Mouse (Mus musculus): ENCODE data around the gene Gdi1.

Gdi1 gene

GRCm38 (mm10) chrX:74304867-74305700 is at the start of gene Gdi1:
TSS of gene Gdi1 (plus strand) at chrX:74304998.
- no peak for DNase-seq (ENCODE audit: extremely low spot score, low read depth, low spot score)

- DNase-seq (ENCODE audit: extremely low spot score, low read depth, low spot score): no peak
Measured at GRCm38 (mm10) chrX:74257746-74258145, 47.1 kb upstream of the Gdi1 start.

GRCm38 (mm10) chrX:74269736-74270061 is 35.1 kb upstream of the Gdi1 start:
- no peak for DNase-seq (ENCODE audit: extremely low spot score, low read depth, low spot score)

DNA sequence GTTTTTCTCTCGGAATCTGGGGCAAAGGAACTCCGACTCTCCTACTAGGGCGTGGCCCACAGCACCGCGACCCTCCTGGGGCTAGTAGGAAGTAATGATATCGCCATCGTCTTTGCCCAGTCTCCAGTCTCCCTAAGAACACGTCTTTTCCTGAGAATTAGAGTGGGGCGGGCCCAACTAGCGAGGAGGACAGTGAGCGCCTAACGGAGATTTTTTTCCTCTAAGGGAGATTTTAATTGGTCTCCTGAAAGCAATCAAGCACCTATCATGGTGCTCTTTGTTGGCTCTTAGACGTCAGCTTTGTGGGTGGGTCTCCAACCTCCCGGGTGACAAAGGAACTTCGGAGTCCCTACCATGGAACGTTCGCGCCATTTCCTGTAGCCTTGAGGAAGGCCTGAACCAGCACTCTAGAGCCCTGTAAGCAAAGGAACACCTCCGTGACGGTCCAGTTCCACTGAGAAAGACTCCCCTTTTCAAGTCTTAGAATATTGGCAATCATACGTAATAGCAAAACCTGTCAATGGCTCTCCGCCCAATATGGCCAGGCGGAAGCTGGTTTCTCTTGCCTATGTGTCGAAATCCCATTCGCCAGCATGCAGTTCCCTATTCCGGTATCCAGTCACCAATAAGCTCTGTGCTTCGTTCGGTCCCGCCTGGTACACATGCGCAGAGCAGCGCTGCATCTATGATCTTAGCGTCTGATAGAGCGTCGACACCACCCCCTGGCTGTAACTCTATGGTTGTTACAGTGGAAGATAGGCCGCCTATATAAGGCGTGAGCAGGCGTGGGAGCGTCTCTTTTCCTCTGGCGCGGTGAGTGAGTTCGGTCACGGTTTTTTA is 34.5 kb upstream of the Gdi1 start, which contains the start of gene Rpl10:
Rpl10 (plus strand) TSS at position 751 of the 840 bp plus-strand sequence.
- DNase-seq (ENCODE audit: extremely low spot score, low read depth, low spot score): peak; percentile 96

GRCm38 (mm10) chrX:74270902-74271551 is 33.8 kb upstream of the Gdi1 start:
- no peak for DNase-seq (ENCODE audit: extremely low spot score, low read depth, low spot score)

- DNase-seq (ENCODE audit: extremely low spot score, low read depth, low spot score): no peak
Measured at GRCm38 (mm10) chrX:74273422-74274322, 31.1 kb upstream of the Gdi1 start.

GRCm38 (mm10) chrX:74277916-74278315 is 26.9 kb upstream of the Gdi1 start:
- no peak for DNase-seq (ENCODE audit: extremely low spot score, low read depth, low spot score)

DNA sequence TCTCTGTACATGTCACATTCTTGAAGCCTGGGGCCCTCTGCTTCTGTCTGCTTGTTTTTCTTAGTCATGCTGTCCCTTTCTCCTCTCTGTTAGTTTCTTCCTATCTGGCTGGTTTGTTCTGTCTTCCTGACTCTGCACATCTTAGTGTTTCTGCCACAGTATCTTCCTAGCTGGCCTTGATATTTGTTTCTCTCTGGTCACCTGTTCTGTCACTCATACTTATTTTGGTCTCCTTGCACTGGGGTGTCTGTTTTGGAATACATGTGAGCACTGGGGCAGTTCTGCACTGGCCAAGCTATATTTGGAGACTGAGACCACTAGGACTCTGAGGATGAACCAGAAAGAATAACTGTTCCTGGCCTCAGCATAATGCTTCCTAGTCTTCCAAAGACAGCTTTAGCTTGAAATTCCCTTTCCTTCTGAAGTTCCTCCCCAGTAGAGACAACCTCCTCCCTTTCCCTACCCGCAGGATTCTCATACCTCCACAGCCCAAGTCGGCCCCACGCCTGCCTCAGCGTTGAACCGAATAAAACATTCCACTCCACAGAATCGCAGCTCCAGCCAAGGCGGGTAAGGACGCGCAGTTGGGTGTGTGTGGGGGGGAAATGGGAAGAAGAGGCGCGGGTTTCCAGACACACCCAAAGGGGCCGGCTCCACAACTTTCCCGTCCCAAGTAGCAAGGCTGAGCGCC is 23.6 kb upstream of the Gdi1 start:
- no peak for DNase-seq (ENCODE audit: extremely low spot score, low read depth, low spot score)

DNA sequence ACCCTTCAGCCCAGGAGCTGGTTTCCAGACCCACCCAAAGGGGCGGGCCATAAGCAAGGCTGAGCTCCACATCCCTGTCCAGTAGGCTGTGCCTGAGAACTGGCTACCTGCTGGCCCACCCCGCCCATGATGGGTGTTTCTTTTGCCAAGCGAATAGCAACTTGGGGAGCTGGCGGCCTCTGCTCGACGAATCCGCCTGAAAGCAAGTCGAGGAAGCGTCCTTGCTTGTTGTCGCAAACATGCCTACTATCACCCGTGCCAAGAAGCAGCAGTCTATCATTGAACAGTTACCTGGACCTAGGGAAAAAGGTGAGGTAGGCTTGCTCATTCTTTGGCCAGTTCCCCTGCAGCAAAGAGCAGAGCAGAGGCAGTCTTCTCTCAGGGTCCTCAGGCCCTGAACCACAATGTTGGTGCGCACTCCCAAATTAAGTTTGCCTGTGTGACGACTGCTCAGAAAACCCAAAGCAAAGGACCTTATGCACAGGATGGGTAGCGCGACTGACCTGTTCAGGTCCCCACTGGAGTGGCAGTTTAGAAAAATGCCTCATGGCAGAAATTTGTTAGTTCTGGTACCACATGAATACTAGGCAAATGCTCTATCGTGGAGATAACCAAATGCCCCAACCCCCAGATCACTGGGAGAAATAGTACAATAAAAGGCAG is 22.9 kb upstream of the Gdi1 start, which contains the start of the genes Taz and Dnase1l1:
Taz (plus strand) TSS at position 181 of the 663 bp plus-strand sequence.
Dnase1l1 (minus strand) TSS at position 606 of the 663 bp plus-strand sequence.
- DNase-seq (ENCODE audit: extremely low spot score, low read depth, low spot score): no peak

GRCm38 (mm10) chrX:74282395-74283091 is 22.3 kb upstream of the Gdi1 start:
- DNase-seq (ENCODE audit: extremely low spot score, low read depth, low spot score): no peak

DNA sequence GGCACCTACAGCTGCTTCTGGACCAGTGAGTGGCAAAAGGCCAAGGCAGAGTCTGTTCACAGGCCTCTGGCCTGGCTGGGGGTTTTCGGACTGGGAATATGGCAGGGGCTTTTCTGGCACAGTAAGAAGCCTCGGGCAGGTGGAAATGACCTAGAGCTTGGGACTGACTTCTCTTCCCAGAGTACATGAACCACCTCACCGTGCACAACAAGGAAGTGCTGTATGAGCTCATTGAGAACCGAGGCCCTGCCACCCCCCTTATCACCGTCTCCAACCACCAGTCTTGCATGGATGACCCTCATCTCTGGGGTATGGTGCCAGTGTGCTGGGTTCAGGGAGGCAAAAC is 21.7 kb upstream of the Gdi1 start:
- DNase-seq (ENCODE audit: extremely low spot score, low read depth, low spot score): no peak

GRCm38 (mm10) chrX:74293431-74293830 is 11.4 kb upstream of the Gdi1 start:
- DNase-seq (ENCODE audit: extremely low spot score, low read depth, low spot score): no peak

- DNase-seq (ENCODE audit: extremely low spot score, low read depth, low spot score): no peak
Measured at GRCm38 (mm10) chrX:74296538-74297448, 8.0 kb upstream of the Gdi1 start, which contains the start of gene Atp6ap1. TSS of gene Atp6ap1 (plus strand) at chrX:74297097.

DNA sequence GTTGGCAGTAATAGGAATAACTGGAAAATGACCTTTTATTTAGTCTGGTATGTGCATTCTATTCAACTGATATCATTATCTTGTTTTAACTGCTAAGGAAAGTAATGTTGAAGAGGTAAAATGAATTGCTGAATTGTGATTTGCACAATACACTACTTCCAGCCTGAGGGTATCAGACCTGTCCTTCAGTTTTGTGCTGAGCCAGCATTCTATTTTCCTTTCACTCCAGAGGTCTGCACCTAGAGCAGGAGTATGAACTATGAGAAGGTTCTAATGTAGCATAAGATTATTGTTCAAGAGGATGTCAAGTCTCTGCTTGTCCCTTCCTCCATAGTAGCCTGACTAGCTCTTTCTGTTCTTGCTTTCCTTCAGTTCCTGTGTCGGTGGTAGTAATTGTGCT is 6.5 kb upstream of the Gdi1 start:
- DNase-seq (ENCODE audit: extremely low spot score, low read depth, low spot score): no peak

- no peak for DNase-seq (ENCODE audit: extremely low spot score, low read depth, low spot score)
Measured at GRCm38 (mm10) chrX:74299721-74300120, 5.1 kb upstream of the Gdi1 start.

DNA sequence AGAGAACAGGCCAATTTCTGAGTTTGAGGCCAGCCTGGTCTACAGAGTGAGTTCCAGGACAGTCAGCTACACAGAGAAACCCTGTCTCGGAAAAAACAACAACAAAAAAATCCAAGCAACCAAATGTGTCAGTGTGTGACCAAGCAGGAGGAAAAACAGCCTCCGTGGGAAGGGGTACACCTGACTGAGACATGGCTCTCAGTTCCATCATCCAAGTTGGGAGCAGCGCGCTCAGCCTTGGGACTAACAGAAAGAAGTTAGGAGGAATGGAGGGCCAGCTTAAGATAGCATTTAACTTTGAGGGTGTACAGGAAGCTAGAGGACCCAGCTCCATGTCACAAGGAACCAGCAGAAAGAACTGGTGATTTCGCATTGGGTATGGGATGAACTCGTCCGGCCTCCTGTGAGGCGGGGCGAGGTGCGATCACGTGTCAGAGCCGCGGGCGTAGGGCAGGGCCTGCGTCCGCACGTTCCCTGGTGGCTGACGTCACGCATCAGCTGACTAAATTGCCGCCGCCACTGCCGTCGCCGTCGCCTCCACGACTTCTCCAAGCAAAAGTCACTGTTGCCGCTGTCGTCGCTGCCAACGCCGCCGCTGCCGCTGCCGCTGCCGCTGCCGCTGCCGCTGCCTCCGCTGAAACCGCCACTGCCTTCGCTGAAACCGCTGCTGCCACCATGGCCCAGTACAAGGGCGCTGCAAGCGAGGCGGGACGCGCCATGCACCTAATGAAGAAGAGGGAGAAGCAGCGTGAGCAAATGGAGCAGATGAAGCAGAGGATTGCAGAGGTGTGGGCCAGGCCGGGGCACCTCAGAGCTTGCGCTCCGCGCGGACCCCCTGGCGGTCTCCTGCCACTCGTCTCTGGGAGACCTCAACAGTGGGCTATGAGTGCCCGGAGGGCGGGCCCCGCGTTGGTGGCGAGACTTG is 8.0 kb downstream of the Gdi1 start, which contains the start of gene Fam50a:
Fam50a (plus strand) TSS at position 494 of the 925 bp plus-strand sequence.
- DNase-seq (ENCODE audit: extremely low spot score, low read depth, low spot score): no peak
